Mouse (Mus musculus): ENCODE measurements at regions not wholly inside any gene's neighbourhood (a gene's known extent, or its start where the extent isn't known, plus 50 kb on each side); places are given as distances from the start of the nearest gene placed in this dataset.

GRCm38 (mm10) chr11:30372924-30373323, 98.7 kb downstream of the 4930505A04Rik start:
- DNase-seq (ENCODE audit: low spot score in 2 of 2) = no peak

GRCm38 (mm10) chr11:30371963-30372362, 99.7 kb downstream of the 4930505A04Rik start:
- DNase-seq (ENCODE audit: low spot score in 2 of 2) = no peak

GRCm38 (mm10) chr11:30369601-30370240, 101.7 kb upstream of the Sptbn1 start:
- no peak for DNase-seq (ENCODE audit: low spot score in 2 of 2)

GRCm38 (mm10) chr11:30367373-30368225, 99.6 kb upstream of the Sptbn1 start:
- DNase-seq (ENCODE audit: low spot score in 2 of 2) = peak; percentile 30 to 51

GRCm38 (mm10) chr11:30366491-30366890, 98.5 kb upstream of the Sptbn1 start:
- no peak for DNase-seq (ENCODE audit: low spot score in 2 of 2)

- no peak for DNase-seq (ENCODE audit: low spot score in 2 of 2)
Measured at GRCm38 (mm10) chr11:30364993-30365392, 97.0 kb upstream of the Sptbn1 start.

GRCm38 (mm10) chr11:30364591-30364990, 96.6 kb upstream of the Sptbn1 start:
- no peak for DNase-seq (ENCODE audit: low spot score in 2 of 2)

GRCm38 (mm10) chr11:30358196-30358595, 90.2 kb upstream of the Sptbn1 start:
- DNase-seq (ENCODE audit: low spot score in 2 of 2) = no peak

GRCm38 (mm10) chr11:30355356-30355755, 87.4 kb upstream of the Sptbn1 start:
- DNase-seq (ENCODE audit: low spot score in 2 of 2) = no peak

GRCm38 (mm10) chr11:30326371-30326770, 58.4 kb upstream of the Sptbn1 start:
- no peak for DNase-seq (ENCODE audit: low spot score in 2 of 2)

Measured in layer of hippocampus, postnatal 10 days (tissue).